Mouse (Mus musculus): ENCODE measurements around the gene Zfp691. TPM values are rescaled to one million over a fixed set of nuclear protein-coding genes. Genes with fewer than 3 reads are reported as not detected.

Zfp691 gene
- polyA plus RNA-seq, 1 experiment from 2014 or later = 8.1 TPM

- 71% methylated on average over 4 of the region's 4 CpGs for WGBS
Measured at GRCm38 (mm10) chr4:119167068-119167467, 6.9 kb downstream of the Zfp691 start.

GRCm38 (mm10) chr4:119165916-119166315, 8.1 kb downstream of the Zfp691 start:
- Histone ChIP-seq H3K36me3 (peaks cover 27% of the 10 kb centered on the region), H3K27ac (replicated peaks) (no peak overlapping the region), H3K27me3 (no peaks in the 10 kb centered on the region), H3K9ac (no peak overlapping the region), H3K4me3 (replicated peaks) (no peak overlapping the region), H3K4me1 (no peaks in the 10 kb centered on the region), H3K9me3 (replicated peaks) (no peaks in the 10 kb centered on the region), H3K4me2 (replicated peaks) (no peak overlapping the region)
- no peak for ATAC-seq (ENCODE audit: insufficient number of reproducible peaks, low FRiP score, low TSS enrichment, low read depth)
- WGBS = 66% methylated on average over 7 of the region's 7 CpGs

More at GRCm38 (mm10) chr4:119167068-119167467, 6.9 kb downstream of the Zfp691 start:
- Histone ChIP-seq H3K27me3 (no peaks in the 10 kb centered on the region), H3K4me2 (replicated peaks) (no peak overlapping the region), H3K27ac (replicated peaks) (no peak overlapping the region), H3K9ac (no peak overlapping the region), H3K4me1 (peaks cover 4% of the 10 kb centered on the region; the same call in 1 of the 2 replicates), H3K36me3 (peaks cover 27% of the 10 kb centered on the region), H3K4me3 (replicated peaks) (no peak overlapping the region), H3K9me3 (replicated peaks) (no peaks in the 10 kb centered on the region)
- no peak for ATAC-seq (ENCODE audit: insufficient number of reproducible peaks, low FRiP score, low TSS enrichment, low read depth)

DNA sequence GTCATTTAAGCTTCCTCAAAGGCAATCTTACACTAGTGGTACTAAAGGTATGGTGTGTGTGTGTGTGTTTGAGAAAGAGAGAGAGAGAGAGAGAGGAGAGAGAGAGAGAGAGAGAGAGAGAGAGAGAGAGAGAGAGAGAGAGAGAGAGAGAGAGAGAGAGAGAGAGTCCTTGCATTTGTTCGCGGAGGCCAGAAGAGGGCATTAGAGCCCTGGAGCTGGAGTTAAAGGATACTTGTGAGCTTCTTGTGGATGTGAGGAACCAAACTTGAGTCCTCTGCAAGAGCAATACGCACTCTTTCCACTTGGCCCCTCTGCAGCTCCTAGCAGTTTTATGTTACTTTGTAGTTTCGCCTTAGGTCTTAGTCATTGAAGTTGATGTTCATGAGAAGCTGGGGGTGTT, 11.0 kb downstream of the Zfp691 start:
- H3K9ac ChIP-seq = no peak overlapping the region
- no peak overlapping the region for H3K4me3 ChIP-seq (replicated peaks)
- no peak for ATAC-seq (ENCODE audit: insufficient number of reproducible peaks, low FRiP score, low TSS enrichment, low read depth)
- 79% methylated on average over 4 of the region's 4 CpGs for whole genome bisulfite sequencing
- no peaks in the 10 kb centered on the region for H3K36me3 ChIP-seq
- H3K27ac ChIP-seq (replicated peaks) = no peak overlapping the region
- H3K4me2 ChIP-seq (replicated peaks) = no peak overlapping the region
- H3K4me1 ChIP-seq = no peaks in the 10 kb centered on the region
- no peaks in the 10 kb centered on the region for H3K27me3 ChIP-seq
- H3K9me3 ChIP-seq (replicated peaks) = no peaks in the 10 kb centered on the region

DNA sequence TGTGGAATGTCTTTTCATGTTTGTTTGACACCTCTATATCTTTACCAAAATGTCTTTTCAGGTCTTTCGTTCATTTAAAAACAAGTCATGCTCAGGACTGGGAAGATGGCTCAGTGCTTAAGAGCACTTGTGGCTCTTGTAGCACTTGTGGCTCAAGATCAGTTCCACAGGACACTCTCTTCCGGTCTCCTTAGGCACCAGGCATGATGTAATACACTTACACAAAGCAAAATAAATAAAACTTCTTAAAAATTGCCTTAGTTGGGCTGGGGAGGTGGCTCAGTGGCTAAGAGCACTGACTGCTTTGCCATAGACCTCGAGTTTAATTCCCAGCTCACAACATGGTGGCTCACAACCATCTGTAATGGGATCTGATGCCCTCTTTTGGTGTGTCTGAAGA, 12.6 kb downstream of the Zfp691 start:
- Histone ChIP-seq H3K4me2 (replicated peaks) (no peak overlapping the region), H3K27me3 (no peaks in the 10 kb centered on the region), H3K9ac (no peak overlapping the region), H3K36me3 (no peaks in the 10 kb centered on the region), H3K4me3 (replicated peaks) (no peak overlapping the region), H3K27ac (replicated peaks) (no peak overlapping the region), H3K9me3 (replicated peaks) (no peaks in the 10 kb centered on the region), H3K4me1 (no peaks in the 10 kb centered on the region)
- WGBS = 69% methylated on average over 3 of the region's 3 CpGs
- no peak for ATAC-seq (ENCODE audit: insufficient number of reproducible peaks, low FRiP score, low TSS enrichment, low read depth)

- H3K4me3 ChIP-seq (replicated peaks) = no peak overlapping the region
- H3K36me3 ChIP-seq = no peaks in the 10 kb centered on the region
- no peak overlapping the region for H3K27ac ChIP-seq (replicated peaks)
- no peak overlapping the region for H3K9ac ChIP-seq
- no peaks in the 10 kb centered on the region for H3K4me1 ChIP-seq
- no peaks in the 10 kb centered on the region for H3K9me3 ChIP-seq (replicated peaks)
- no peaks in the 10 kb centered on the region for H3K27me3 ChIP-seq
- 71% methylated on average over 5 of the region's 5 CpGs for WGBS
- no peak overlapping the region for H3K4me2 ChIP-seq (replicated peaks)
- no peak; the same call in 1 of the 2 replicates for ATAC-seq (ENCODE audit: insufficient number of reproducible peaks, low FRiP score, low TSS enrichment, low read depth)
Measured at GRCm38 (mm10) chr4:119157891-119158290, 16.1 kb downstream of the Zfp691 start.

DNA sequence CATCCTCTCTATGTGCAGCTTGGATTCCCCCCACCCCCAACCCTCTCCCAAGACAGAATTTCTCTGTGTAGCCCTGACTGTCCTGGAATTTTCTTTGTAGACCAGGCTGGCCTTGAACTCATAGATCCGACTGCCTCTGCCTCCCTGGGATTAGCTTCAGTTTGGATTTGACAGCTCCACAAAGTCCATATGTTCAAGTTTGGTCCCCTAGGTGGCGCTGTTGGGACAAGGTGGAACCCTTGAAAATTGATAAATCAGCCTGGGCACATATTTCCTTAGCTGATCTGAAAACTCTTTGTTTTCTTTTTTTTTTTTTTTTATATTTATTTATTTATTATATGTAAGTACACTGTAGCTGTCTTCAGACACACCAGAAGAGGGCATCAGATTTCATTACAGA, 16.8 kb downstream of the Zfp691 start:
- WGBS = 35% methylated on average over 2 of the region's 2 CpGs
- H3K4me1 ChIP-seq = no peaks in the 10 kb centered on the region
- no peak for ATAC-seq (ENCODE audit: insufficient number of reproducible peaks, low FRiP score, low TSS enrichment, low read depth)
- no peaks in the 10 kb centered on the region for H3K36me3 ChIP-seq
- H3K4me3 ChIP-seq (replicated peaks) = no peak overlapping the region
- no peak overlapping the region for H3K4me2 ChIP-seq (replicated peaks)
- no peak overlapping the region for H3K27ac ChIP-seq (replicated peaks)
- no peak overlapping the region for H3K9ac ChIP-seq
- no peaks in the 10 kb centered on the region for H3K9me3 ChIP-seq (replicated peaks)
- no peaks in the 10 kb centered on the region for H3K27me3 ChIP-seq

DNA sequence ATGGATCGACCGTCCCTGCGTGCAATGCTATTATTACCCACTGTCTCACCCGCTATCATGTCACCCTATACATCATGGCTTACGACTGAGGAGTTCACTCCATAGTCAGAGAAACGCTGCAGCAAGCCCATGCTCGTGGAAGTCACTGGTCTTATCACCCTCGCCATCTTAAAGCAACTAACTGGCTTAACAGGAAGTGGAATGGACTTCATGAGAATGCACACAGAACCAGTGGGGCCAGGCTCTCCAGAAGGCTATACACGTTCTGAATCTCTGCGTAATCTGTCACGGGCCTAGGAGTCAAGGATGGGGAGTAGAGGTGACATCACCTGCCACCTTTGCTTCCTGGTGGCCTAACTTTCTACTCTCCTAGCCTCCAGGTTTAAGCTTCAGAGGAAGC, 25.3 kb downstream of the Zfp691 start:
- H3K27me3 ChIP-seq = no peaks in the 10 kb centered on the region
- no peak overlapping the region for H3K27ac ChIP-seq (replicated peaks)
- H3K36me3 ChIP-seq = no peaks in the 10 kb centered on the region
- 76% methylated on average over 11 of the region's 11 CpGs for WGBS
- H3K4me1 ChIP-seq = no peaks in the 10 kb centered on the region
- no peak for ATAC-seq (ENCODE audit: insufficient number of reproducible peaks, low FRiP score, low TSS enrichment, low read depth)
- no peak overlapping the region for H3K4me2 ChIP-seq (replicated peaks)
- no peak overlapping the region for H3K4me3 ChIP-seq (replicated peaks)
- H3K9me3 ChIP-seq (replicated peaks) = no peaks in the 10 kb centered on the region
- no peak overlapping the region for H3K9ac ChIP-seq

DNA sequence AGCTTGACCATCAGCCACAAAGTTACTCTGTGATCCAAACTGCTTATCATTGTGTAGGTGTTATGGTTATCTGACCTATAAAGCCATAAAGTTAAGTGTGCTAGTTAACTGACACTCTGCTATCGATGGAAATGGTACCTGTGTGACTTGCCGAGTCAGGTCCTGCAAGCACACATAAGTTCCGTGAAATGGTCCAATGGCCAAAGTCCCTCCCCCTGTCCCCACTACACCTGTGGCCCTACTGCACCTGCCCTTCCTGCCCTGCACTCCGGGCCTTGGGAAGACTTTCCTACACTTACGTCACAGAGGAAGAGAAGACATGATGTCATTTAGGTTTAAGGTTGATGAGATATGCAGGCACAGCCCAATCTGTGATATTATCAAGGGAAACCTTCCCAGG, 26.6 kb downstream of the Zfp691 start:
- Histone ChIP-seq H3K27me3 (no peaks in the 10 kb centered on the region), H3K27ac (replicated peaks) (no peak overlapping the region), H3K4me3 (replicated peaks) (no peak overlapping the region), H3K4me2 (replicated peaks) (no peak overlapping the region), H3K4me1 (no peaks in the 10 kb centered on the region), H3K36me3 (no peaks in the 10 kb centered on the region), H3K9ac (no peak overlapping the region), H3K9me3 (replicated peaks) (no peaks in the 10 kb centered on the region)
- WGBS = 80% methylated on average over 5 of the region's 5 CpGs
- no peak for ATAC-seq (ENCODE audit: insufficient number of reproducible peaks, low FRiP score, low TSS enrichment, low read depth)

GRCm38 (mm10) chr4:119146816-119147215, 27.2 kb downstream of the Zfp691 start:
- no peak for ATAC-seq (ENCODE audit: insufficient number of reproducible peaks, low FRiP score, low TSS enrichment, low read depth)
- Histone ChIP-seq H3K36me3 (no peaks in the 10 kb centered on the region), H3K27me3 (no peaks in the 10 kb centered on the region), H3K27ac (replicated peaks) (no peak overlapping the region), H3K9me3 (replicated peaks) (no peaks in the 10 kb centered on the region), H3K4me2 (replicated peaks) (no peak overlapping the region), H3K4me1 (no peaks in the 10 kb centered on the region), H3K9ac (no peak overlapping the region), H3K4me3 (replicated peaks) (no peak overlapping the region)
- WGBS = 86% methylated on average over 7 of the region's 7 CpGs

DNA sequence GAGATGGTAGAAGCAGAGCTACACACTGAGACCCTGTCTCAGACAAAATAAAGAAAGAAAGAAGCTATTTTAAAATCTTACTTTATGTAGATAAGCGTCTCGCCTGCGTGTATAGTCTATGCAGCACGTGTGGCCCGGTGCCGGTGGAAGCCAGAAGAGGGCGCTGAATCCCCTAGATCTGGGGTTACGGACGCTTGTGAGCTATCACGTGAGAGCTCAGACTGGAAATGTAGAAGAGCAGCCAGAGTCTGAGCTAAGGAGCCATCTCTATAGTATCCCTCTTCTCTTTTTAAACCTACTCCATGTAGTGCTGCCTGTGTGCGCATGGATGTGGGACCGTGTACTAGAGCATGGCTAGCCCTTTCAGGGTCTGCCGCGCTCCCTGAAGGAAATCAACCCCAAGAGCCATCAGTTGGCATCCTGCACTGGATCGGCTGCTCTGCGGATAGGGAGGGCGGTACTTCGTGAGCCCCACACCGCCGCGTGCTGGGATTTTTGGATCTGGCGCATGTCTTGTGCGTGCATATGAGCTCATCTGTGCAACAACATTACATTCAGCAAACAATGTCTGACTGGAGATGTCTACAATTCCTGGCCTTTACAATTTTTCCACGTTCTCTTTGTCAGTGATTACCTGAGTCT, 31.6 kb downstream of the Zfp691 start:
- H3K4me1 ChIP-seq = peaks cover 10% of the 10 kb centered on the region; the same call in 1 of the 2 replicates
- H3K4me2 ChIP-seq (replicated peaks) = peak overlapping the region; percentile 48
- H3K9me3 ChIP-seq (replicated peaks) = no peaks in the 10 kb centered on the region
- 0 out of 2 replicates have a peak, but pooled peaks have one; percentile 41 for ATAC-seq (ENCODE audit: insufficient number of reproducible peaks, low FRiP score, low TSS enrichment, low read depth)
- peak overlapping the region; percentile 60; the same call in 1 of the 2 replicates for H3K27ac ChIP-seq (replicated peaks)
- H3K9ac ChIP-seq = no peak overlapping the region
- peak overlapping the region; percentile 29 for H3K4me3 ChIP-seq (replicated peaks)
- peaks cover 3% of the 10 kb centered on the region for H3K36me3 ChIP-seq
- H3K27me3 ChIP-seq = no peaks in the 10 kb centered on the region
- 29% methylated on average over 24 of the region's 24 CpGs for WGBS

- no peaks in the 10 kb centered on the region for H3K9me3 ChIP-seq (replicated peaks)
- no peak overlapping the region for H3K4me3 ChIP-seq (replicated peaks)
- no peak overlapping the region; the same call in 1 of the 2 replicates for H3K27ac ChIP-seq (replicated peaks)
- H3K4me1 ChIP-seq = peaks cover 10% of the 10 kb centered on the region; the same call in 1 of the 2 replicates
- no peaks in the 10 kb centered on the region for H3K27me3 ChIP-seq
- no peak overlapping the region for H3K4me2 ChIP-seq (replicated peaks)
- H3K36me3 ChIP-seq = peaks cover 15% of the 10 kb centered on the region
- 54% methylated on average over 10 of the region's 10 CpGs for WGBS
- no peak for ATAC-seq (ENCODE audit: insufficient number of reproducible peaks, low FRiP score, low TSS enrichment, low read depth)
- no peak overlapping the region for H3K9ac ChIP-seq
Measured at GRCm38 (mm10) chr4:119141191-119141590, 32.8 kb downstream of the Zfp691 start.

- peaks cover 25% of the 10 kb centered on the region for H3K36me3 ChIP-seq
- peaks cover 10% of the 10 kb centered on the region; the same call in 1 of the 2 replicates for H3K4me1 ChIP-seq
- no peaks in the 10 kb centered on the region for H3K9me3 ChIP-seq (replicated peaks)
- no peak for ATAC-seq (ENCODE audit: insufficient number of reproducible peaks, low FRiP score, low TSS enrichment, low read depth)
- H3K9ac ChIP-seq = no peak overlapping the region
- no peak overlapping the region for H3K4me2 ChIP-seq (replicated peaks)
- H3K27me3 ChIP-seq = no peaks in the 10 kb centered on the region
- no peak overlapping the region for H3K27ac ChIP-seq (replicated peaks)
- H3K4me3 ChIP-seq (replicated peaks) = no peak overlapping the region
- 49% methylated on average over 3 of the region's 3 CpGs for WGBS
Measured at GRCm38 (mm10) chr4:119140126-119140525, 33.9 kb downstream of the Zfp691 start.
